Mouse (Mus musculus): ENCODE data around the gene Tspo2.

Tspo2 gene

GRCm38 (mm10) chr17:48450666-48451352, 513 bp downstream of the Tspo2 start:
- no peak for DNase-seq

- no peak for DNase-seq
Measured at GRCm38 (mm10) chr17:48447675-48448074, 3.6 kb downstream of the Tspo2 start.

GRCm38 (mm10) chr17:48443542-48444145, 7.7 kb downstream of the Tspo2 start:
- no peak for DNase-seq

GRCm38 (mm10) chr17:48442745-48443457, 8.4 kb downstream of the Tspo2 start:
- no peak for DNase-seq

GRCm38 (mm10) chr17:48437421-48437911, 13.9 kb downstream of the Tspo2 start:
- DNase-seq = no peak

GRCm38 (mm10) chr17:48436487-48436886, 14.8 kb downstream of the Tspo2 start:
- no peak for DNase-seq

- DNase-seq = no peak
Measured at GRCm38 (mm10) chr17:48434479-48434878, 16.8 kb downstream of the Tspo2 start.

- DNase-seq = no peak
Measured at GRCm38 (mm10) chr17:48433689-48434330, 17.5 kb downstream of the Tspo2 start.

- DNase-seq = no peak
Measured at GRCm38 (mm10) chr17:48433006-48433655, 18.2 kb downstream of the Tspo2 start.

- DNase-seq = no peak
Measured at GRCm38 (mm10) chr17:48432158-48432980, 19.0 kb downstream of the Tspo2 start, which contains the start of gene Apobec2. TSS of gene Apobec2 (minus strand) at chr17:48432930.

- no peak for DNase-seq
Measured at GRCm38 (mm10) chr17:48431054-48431453, 20.3 kb downstream of the Tspo2 start.

- DNase-seq = no peak
Measured at GRCm38 (mm10) chr17:48430394-48430793, 20.9 kb downstream of the Tspo2 start.

- peak; percentile 55 to 56 for DNase-seq
Measured at GRCm38 (mm10) chr17:48427852-48428530, 23.3 kb downstream of the Tspo2 start.

GRCm38 (mm10) chr17:48426991-48427750, 24.2 kb downstream of the Tspo2 start:
- peak in 1 of 2 experiments; percentile 36 for DNase-seq

- DNase-seq = peak; percentile 29 to 44
Measured at GRCm38 (mm10) chr17:48425823-48426612, 25.3 kb downstream of the Tspo2 start.

GRCm38 (mm10) chr17:48424237-48424636, 27.1 kb downstream of the Tspo2 start:
- DNase-seq = no peak

GRCm38 (mm10) chr17:48419571-48419970, 31.8 kb downstream of the Tspo2 start:
- no peak for DNase-seq

GRCm38 (mm10) chr17:48418781-48419180, 32.5 kb downstream of the Tspo2 start:
- DNase-seq = no peak

- DNase-seq = no peak
Measured at GRCm38 (mm10) chr17:48418174-48418573, 33.1 kb downstream of the Tspo2 start.
